Mouse (Mus musculus) kidney, embryonic 16.5 days (tissue): ENCODE measurements around the gene Hsd17b1. TPM values are rescaled to one million over a fixed set of nuclear protein-coding genes. Genes with fewer than 3 reads are reported as not detected.

Experiments
- microRNA-seq: library from miRNA; unstranded; fragments of <30 nt; microRNA quantifications from one replicate; pipeline ENCODE4, GENCODE M21; 2016
- polyA plus RNA-seq: library from polyadenylated mRNA; unstranded; fragments of >200 nt; fragmentation: Nextera tagmentation; extraction: Ambion mirVana; gene quantifications from 2 replicates; pipeline ENCODE4 v1.2.1, GENCODE M21; 2015

Hsd17b1 gene
- polyA plus RNA-seq, 1 experiment from 2014 or later: 0.77 TPM

Small RNA genes within 50 kb of the gene (microRNA-seq; reads per million reads assigned to microRNA genes)
- gene Mir6928: not detected

Other genes with a start within 250 kb of the Hsd17b1 start
- gene Stat5b, start 227.7 kb upstream of the Hsd17b1 start, polyA plus RNA-seq: 18.7 and 22.5 TPM in 2 replicates
- gene Stat5a, start 219.1 kb upstream of the Hsd17b1 start, polyA plus RNA-seq: 3.7 and 4.5 TPM in 2 replicates
- gene Stat3, start 138.9 kb upstream of the Hsd17b1 start, polyA plus RNA-seq: 47.9 and 54.4 TPM in 2 replicates
- gene Cavin1, start 107.5 kb upstream of the Hsd17b1 start, polyA plus RNA-seq: 140 and 161 TPM in 2 replicates
- gene Atp6v0a1, start 69.0 kb upstream of the Hsd17b1 start, polyA plus RNA-seq: 42.2 and 45.3 TPM in 2 replicates
- 18.6 and 23.0 TPM in 2 replicates for gene Naglu, start 8.4 kb upstream of the Hsd17b1 start, polyA plus RNA-seq
- gene Coasy, start 4.2 kb downstream of the Hsd17b1 start, polyA plus RNA-seq: 54.3 and 57.9 TPM in 2 replicates
- 51.9 and 58.9 TPM in 2 replicates for gene Mlx, start 8.9 kb downstream of the Hsd17b1 start, polyA plus RNA-seq
- gene Psmc3ip, start 17.0 kb downstream of the Hsd17b1 start, polyA plus RNA-seq: 40.0 and 40.1 TPM in 2 replicates
- 21.9 and 23.2 TPM in 2 replicates for gene Retreg3, start 41.5 kb downstream of the Hsd17b1 start, polyA plus RNA-seq
- 98.1 and 98.2 TPM in 2 replicates for gene Tubg1, start 41.5 kb downstream of the Hsd17b1 start, polyA plus RNA-seq
- gene Tubg2, start 77.5 kb downstream of the Hsd17b1 start, polyA plus RNA-seq: 4.2 and 4.5 TPM in 2 replicates
- gene Cntnap1, start 92.1 kb downstream of the Hsd17b1 start, polyA plus RNA-seq: 2.2 TPM in 2 replicates
- 18.7 and 19.2 TPM in 2 replicates for gene Plekhh3, start 92.9 kb downstream of the Hsd17b1 start, polyA plus RNA-seq
- gene Ccr10, start 97.0 kb downstream of the Hsd17b1 start, polyA plus RNA-seq: 0.50 and 0.76 TPM in 2 replicates
- 25.1 and 29.5 TPM in 2 replicates for gene Ezh1, start 148.1 kb downstream of the Hsd17b1 start, polyA plus RNA-seq
- gene Ramp2, start 167.6 kb downstream of the Hsd17b1 start, polyA plus RNA-seq: 246 and 270 TPM in 2 replicates
- 154 TPM in 2 replicates for gene Vps25, start 175.3 kb downstream of the Hsd17b1 start, polyA plus RNA-seq
- gene Wnk4, start 182.2 kb downstream of the Hsd17b1 start, polyA plus RNA-seq: 30.5 and 39.5 TPM in 2 replicates
- gene Cntd1, start 200.6 kb downstream of the Hsd17b1 start, polyA plus RNA-seq: 1.7 and 3.2 TPM in 2 replicates
- gene Coa3, start 200.7 kb downstream of the Hsd17b1 start, polyA plus RNA-seq: 197 and 200 TPM in 2 replicates
- gene Becn1, start 223.9 kb downstream of the Hsd17b1 start, polyA plus RNA-seq: 176 and 188 TPM in 2 replicates
- 142 and 148 TPM in 2 replicates for gene Psme3, start 237.8 kb downstream of the Hsd17b1 start, polyA plus RNA-seq
- gene Aoc2, start 246.7 kb downstream of the Hsd17b1 start, polyA plus RNA-seq: 1.7 and 2.0 TPM in 2 replicates